Mouse (Mus musculus) kidney, adult 2 months (tissue): Measurements from ENCODE around the gene Bricd5. TPM values are rescaled to one million over a fixed set of nuclear protein-coding genes. Genes with fewer than 3 reads are reported as not detected.

Experiments used
- DNase-seq: peaks from one replicate; pipeline ENCODE4 v3.0.0; 2021
- H3K27ac ChIP-seq: fragments of 200-500 bp; 2 replicates; pipeline ENCODE4 v1.5.1; 2012; ENCODE audit warnings: low read depth, low read length, control low read depth, inconsistent platforms; ENCODE audit not compliant: insufficient read depth
- H3K27me3 ChIP-seq: fragments of 200-500 bp; replicated peaks from 2 replicates; pipeline ENCODE4 v1.6.1; 2012; ENCODE audit warnings: mild to moderate bottlenecking, moderate library complexity, low read length, inconsistent platforms; ENCODE audit not compliant: control insufficient read depth, insufficient read depth
- H3K36me3 ChIP-seq: fragments of 200-500 bp; 2 replicates; pipeline ENCODE4 v1.6.1; 2012; ENCODE audit warnings: mild to moderate bottlenecking, moderate library complexity, low read length, inconsistent platforms; ENCODE audit not compliant: control insufficient read depth, insufficient read depth
- H3K4me1 ChIP-seq: fragments of 200-500 bp; 2 replicates; pipeline ENCODE4 v1.6.1; 2011; ENCODE audit warnings: low read length; ENCODE audit not compliant: control insufficient read depth, insufficient read depth
- H3K4me3 ChIP-seq: fragments of 200-500 bp; 2 replicates; pipeline ENCODE4 v1.5.1; 2011; ENCODE audit warnings: mild to moderate bottlenecking, low read depth, low read length, control low read depth; ENCODE audit not compliant: insufficient read depth
- CTCF ChIP-seq: fragments of 200-500 bp; conservative IDR thresholded peaks from 2 replicates; pipeline ENCODE4 v1.5.1; 2011; ENCODE audit warnings: low read depth, mild to moderate bottlenecking, control low read depth, low read length, moderate library complexity, mixed read lengths; ENCODE audit not compliant: insufficient read depth, insufficient read length
- POLR2A ChIP-seq: fragments of 200-500 bp; IDR thresholded peaks from one replicate; pipeline ENCODE4 v1.6.1; 2011; ENCODE audit warnings: low read depth, low read length, control low read depth
- WGBS: fragments of 180-500 bp; shearing (Covaris S2); methylation state at CpG from one replicate; pipeline ENCODE4 v1.1.7; 2018; 5-methylcytosine and 5-hydroxymethylcytosine counted together
- polyA plus RNA-seq: library from polyadenylated mRNA; depleted of rRNA; stranded (reverse); fragments of >200 nt; gene quantifications from 2 replicates; pipeline ENCODE4 v1.2.3, GENCODE M21; 2012; rRNA removed

The Bricd5 gene
- polyA plus RNA-seq, 1 experiment: 0.56 TPM

DNA sequence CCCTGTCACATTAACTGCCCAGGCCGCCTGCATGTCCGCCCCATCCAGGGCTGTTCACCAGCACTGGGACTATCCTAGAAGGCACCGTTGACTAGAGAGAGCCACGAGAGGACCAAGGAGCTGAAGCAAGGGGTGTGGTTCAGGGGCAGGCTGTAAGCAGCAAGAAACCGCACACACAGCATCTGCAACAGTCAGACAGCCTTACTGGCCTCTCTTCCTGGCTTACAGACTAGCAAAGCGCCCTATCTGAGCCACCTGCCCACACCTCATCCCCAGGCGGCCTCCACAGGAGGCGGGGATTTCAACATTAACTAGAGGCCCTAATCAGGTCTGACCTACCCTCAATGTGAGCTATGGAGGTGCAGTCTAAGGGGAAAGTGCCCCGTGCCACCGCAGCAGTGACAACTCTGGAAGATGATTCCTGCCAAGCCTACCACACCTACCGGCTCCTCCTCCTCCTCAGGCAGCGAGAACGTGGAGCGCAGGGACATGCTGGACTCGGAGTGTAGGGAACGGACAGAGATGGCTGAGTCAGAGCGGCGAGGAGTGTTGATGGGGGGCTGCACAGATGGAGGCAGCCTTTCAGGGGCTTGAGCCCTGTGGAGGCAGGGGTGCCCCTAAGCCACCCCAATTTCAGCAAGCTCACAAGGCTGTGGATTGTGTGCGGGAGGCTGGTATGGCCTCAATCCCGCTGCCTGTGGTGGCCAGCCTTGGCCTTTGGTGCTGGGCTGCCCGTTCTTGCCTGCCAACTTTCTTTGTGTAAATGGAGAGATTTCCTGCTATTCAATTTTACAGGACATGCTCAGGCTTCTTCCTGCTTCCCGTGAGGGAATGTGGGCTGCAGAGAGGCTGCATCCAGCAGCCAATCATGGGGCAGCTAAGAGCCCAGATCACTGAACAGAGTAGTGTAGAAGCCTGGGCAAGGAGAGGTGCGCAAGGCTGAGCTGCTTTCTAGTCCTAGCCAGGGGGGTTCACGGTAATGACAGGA lies 40.9 kb downstream of the Bricd5 start:
- Histone ChIP-seq H3K27ac (peak overlapping the region; percentile 36; the same call in 1 of the 2 replicates), H3K4me3 (peak overlapping the region; percentile 17; the same call in 1 of the 2 replicates), H3K36me3 (no peaks in the 10 kb centered on the region), H3K4me1 (no peaks in the 10 kb centered on the region), H3K27me3 (no peaks in the 10 kb centered on the region)
- peak; percentile 57 for DNase-seq
- TF ChIP-seq POLR2A: no peak
- no peak for TF ChIP-seq CTCF
- 76% methylated on average over 24 of the region's 24 CpGs for WGBS

DNA sequence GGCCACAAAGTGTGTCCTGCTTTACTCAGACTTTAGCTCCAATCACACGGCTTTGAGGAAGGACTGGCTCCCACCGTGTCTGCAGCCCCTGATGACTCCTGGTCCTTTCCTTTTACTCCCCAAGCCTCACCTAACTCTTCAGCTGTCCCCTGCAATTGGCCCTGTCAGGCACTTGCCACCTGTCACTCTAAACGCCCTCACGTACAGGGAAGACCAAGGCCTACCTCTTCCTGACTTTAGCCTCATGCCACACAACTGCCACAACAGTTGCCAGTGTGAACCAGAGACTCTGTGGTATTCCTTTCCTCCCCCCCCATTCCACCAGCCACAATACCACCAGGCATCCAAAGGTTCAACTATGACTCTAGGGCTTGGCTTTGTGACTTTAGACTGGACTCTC lies 46.8 kb downstream of the Bricd5 start:
- H3K27me3 ChIP-seq: no peaks in the 10 kb centered on the region
- H3K27ac ChIP-seq: no peak overlapping the region
- no peak for TF ChIP-seq POLR2A
- no peak for TF ChIP-seq CTCF
- no peaks in the 10 kb centered on the region for H3K4me1 ChIP-seq
- WGBS: 80% methylated on average over 4 of the region's 4 CpGs
- no peak for DNase-seq
- no peaks in the 10 kb centered on the region for H3K36me3 ChIP-seq
- H3K4me3 ChIP-seq: no peak overlapping the region

DNA sequence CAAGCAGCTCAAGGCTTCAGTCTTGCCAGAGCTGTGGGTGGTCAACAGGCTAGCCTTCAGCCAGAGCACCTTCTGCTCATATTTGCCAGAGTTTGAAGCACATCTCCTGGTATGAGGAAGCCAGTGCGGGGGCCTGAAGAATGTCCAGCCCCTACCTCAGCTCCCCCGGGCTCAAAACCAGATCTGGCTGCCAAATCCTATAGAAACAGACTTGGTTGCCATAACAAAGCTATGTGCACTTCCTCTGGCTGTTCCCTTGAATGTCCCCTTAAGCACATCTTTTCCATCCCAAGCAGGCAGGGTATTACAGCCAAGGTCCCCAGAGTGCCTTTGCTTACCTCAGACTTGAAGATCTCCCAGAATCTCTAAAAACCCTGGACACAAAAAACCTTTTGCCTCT lies 51.0 kb downstream of the Bricd5 start:
- H3K4me3 ChIP-seq: no peak overlapping the region
- no peak for TF ChIP-seq CTCF
- TF ChIP-seq POLR2A: no peak
- H3K27ac ChIP-seq: no peak overlapping the region
- no peaks in the 10 kb centered on the region for H3K27me3 ChIP-seq
- no peak for DNase-seq
- H3K36me3 ChIP-seq: no peaks in the 10 kb centered on the region
- 59% methylated on average over 2 of the region's 2 CpGs for WGBS
- H3K4me1 ChIP-seq: peaks cover 12% of the 10 kb centered on the region

Other genes starting within 250 kb of the Bricd5 start
- gene Ccnf, start 222.4 kb upstream of the Bricd5 start, polyA plus RNA-seq: 0.56 and 0.61 TPM in 2 replicates
- 0.16 and 0.31 TPM in 2 replicates for gene Abca17, start 122.8 kb upstream of the Bricd5 start, polyA plus RNA-seq
- 214 and 230 TPM in 2 replicates for gene Abca3, start 121.9 kb upstream of the Bricd5 start, polyA plus RNA-seq
- 73.0 and 76.9 TPM in 2 replicates for gene Rnps1, start 59.3 kb upstream of the Bricd5 start, polyA plus RNA-seq
- gene Eci1, start 47.2 kb upstream of the Bricd5 start, polyA plus RNA-seq: 196 and 222 TPM in 2 replicates
- gene Dnase1l2, start 30.8 kb upstream of the Bricd5 start, polyA plus RNA-seq: 7.6 and 8.8 TPM in 2 replicates
- gene E4f1, start 3.6 kb upstream of the Bricd5 start, polyA plus RNA-seq: 63.7 and 72.8 TPM in 2 replicates
- 38.7 and 46.5 TPM in 2 replicates for gene Pgp, start 3.5 kb upstream of the Bricd5 start, polyA plus RNA-seq
- gene Mlst8, start 5.2 kb downstream of the Bricd5 start, polyA plus RNA-seq: 26.1 and 32.1 TPM in 2 replicates
- 0.52 and 0.80 TPM in 2 replicates for gene Caskin1, start 14.7 kb downstream of the Bricd5 start, polyA plus RNA-seq
- 108 and 124 TPM in 2 replicates for gene Traf7, start 54.1 kb downstream of the Bricd5 start, polyA plus RNA-seq
- gene Rab26, start 60.3 kb downstream of the Bricd5 start, polyA plus RNA-seq: 0.56 and 0.58 TPM in 2 replicates
- gene Pkd1, start 76.0 kb downstream of the Bricd5 start, polyA plus RNA-seq: 34.6 and 42.9 TPM in 2 replicates
- 152 and 174 TPM in 2 replicates for gene Tsc2, start 158.7 kb downstream of the Bricd5 start, polyA plus RNA-seq
- 13.6 and 15.8 TPM in 2 replicates for gene Nthl1, start 158.8 kb downstream of the Bricd5 start, polyA plus RNA-seq
- gene Slc9a3r2, start 176.4 kb downstream of the Bricd5 start, polyA plus RNA-seq: 111 and 123 TPM in 2 replicates
- not detected in 2 replicates for gene Npw, start 184.6 kb downstream of the Bricd5 start, polyA plus RNA-seq
- gene Zfp598, start 195.8 kb downstream of the Bricd5 start, polyA plus RNA-seq: 44.3 and 57.6 TPM in 2 replicates
- 1.5 and 2.2 TPM in 2 replicates for gene Syngr3, start 216.1 kb downstream of the Bricd5 start, polyA plus RNA-seq
- gene Gfer, start 222.3 kb downstream of the Bricd5 start, polyA plus RNA-seq: 29.8 and 34.7 TPM in 2 replicates
- 5.6 and 7.1 TPM in 2 replicates for gene Noxo1, start 222.3 kb downstream of the Bricd5 start, polyA plus RNA-seq
- gene Tbl3, start 233.8 kb downstream of the Bricd5 start, polyA plus RNA-seq: 48.6 and 49.4 TPM in 2 replicates
- 0.16 and 0.91 TPM in 2 replicates for gene Rnf151, start 244.2 kb downstream of the Bricd5 start, polyA plus RNA-seq
- gene Rps2, start 244.2 kb downstream of the Bricd5 start, polyA plus RNA-seq: 2,444 and 2,611 TPM in 2 replicates